Mouse (Mus musculus): ENCODE measurements at regions not wholly inside any gene's neighbourhood (a gene's known extent, or its start where the extent isn't known, plus 50 kb on each side); places are given as distances from the start of the nearest gene placed in this dataset.

DNA sequence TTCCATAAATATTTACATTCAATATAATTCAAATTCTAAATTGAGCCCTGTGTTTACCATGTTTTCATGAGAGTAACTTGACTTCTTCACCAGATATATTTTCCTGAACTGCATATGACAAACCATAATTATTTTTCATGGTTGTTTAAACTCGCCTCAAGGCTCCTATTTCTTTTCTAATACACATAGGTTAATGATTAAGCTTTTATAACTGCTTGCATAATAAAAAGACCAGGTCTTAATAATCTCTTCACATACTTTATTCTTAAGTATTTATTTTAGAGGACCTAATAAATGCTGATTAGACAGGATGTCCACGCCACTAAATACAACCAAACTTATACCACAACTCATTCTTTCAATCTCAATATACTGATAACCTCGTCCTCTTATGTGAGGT lies 86.1 kb upstream of the Gnpda2 start:
- DNase-seq (ENCODE audit: low spot score) = no peak

DNA sequence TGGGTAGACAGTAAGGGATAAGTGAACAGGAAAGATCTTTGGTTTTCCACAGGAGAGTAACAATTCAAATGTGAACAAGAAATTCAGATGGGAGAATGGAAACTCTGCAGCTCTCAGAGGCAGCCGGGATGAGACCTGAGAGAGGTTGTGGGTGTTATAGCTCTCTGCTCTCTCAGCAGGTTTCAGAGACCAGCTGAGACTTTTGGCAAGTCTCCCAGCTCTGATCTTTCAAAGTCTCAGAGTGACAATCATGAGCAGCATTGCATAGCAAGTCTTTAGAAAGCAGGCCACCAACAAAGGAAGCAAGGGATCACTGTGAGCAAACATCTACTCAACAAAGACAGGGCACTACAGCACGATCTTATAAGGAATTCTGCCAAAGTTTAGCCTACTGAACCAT lies 73.4 kb upstream of the Gnpda2 start:
- DNase-seq (ENCODE audit: low spot score) = no peak

DNA sequence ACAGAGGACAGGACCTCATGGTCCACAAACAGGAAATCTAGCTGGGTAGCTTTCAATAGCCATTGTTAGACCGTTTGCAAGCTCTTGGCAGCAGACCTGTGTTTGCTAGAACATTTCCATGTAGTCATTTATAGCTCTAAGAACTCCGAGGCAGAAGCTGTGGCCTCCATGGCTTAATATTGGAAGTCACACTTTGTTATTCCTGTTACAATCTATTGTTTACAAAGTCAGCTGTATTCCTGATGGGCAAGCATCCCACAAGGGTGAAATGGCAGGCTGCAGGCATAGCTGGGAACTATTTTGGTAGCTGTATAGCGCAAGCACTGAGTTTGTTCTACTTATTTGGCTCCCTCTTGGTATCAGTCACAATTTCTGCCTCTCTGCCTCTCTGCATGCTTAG lies 71.8 kb upstream of the Gnpda2 start:
- DNase-seq (ENCODE audit: low spot score) = no peak

Measured in embryo, embryonic 10.5 days (tissue).